Mouse (Mus musculus) ES-Bruce4 (cell line): ENCODE measurements around the gene Nptx1. TPM values are rescaled to one million over a fixed set of nuclear protein-coding genes. Genes with fewer than 3 reads are reported as not detected.
A peak's percentile ranks its signal among the peaks of the same experiment; 100 is the strongest.

ENCODE experiments used
- H3K27ac ChIP-seq: 2 replicates; pipeline ENCODE4 v1.5.1; 2012; ENCODE audit warnings: low read length, inconsistent platforms; ENCODE audit not compliant: insufficient read depth
- H3K27me3 ChIP-seq: 2 replicates; pipeline ENCODE4 v1.6.1; 2012; ENCODE audit warnings: mild to moderate bottlenecking, low read length, inconsistent platforms; ENCODE audit not compliant: control insufficient read depth, poor library complexity, insufficient read depth, severe bottlenecking
- H3K36me3 ChIP-seq: 2 replicates; pipeline ENCODE4 v1.6.1; 2012; ENCODE audit warnings: inconsistent platforms, mild to moderate bottlenecking, low read length, moderate library complexity; ENCODE audit not compliant: control insufficient read depth, poor library complexity, insufficient read depth, severe bottlenecking
- H3K4me1 ChIP-seq: one replicate; pipeline ENCODE4 v1.8.1; 2011; ENCODE audit warnings: low read length; ENCODE audit not compliant: control insufficient read depth, insufficient read depth
- H3K4me3 ChIP-seq: 2 replicates; pipeline ENCODE4 v1.5.1; 2011; ENCODE audit warnings: low read depth, mild to moderate bottlenecking, low read length
- H3K9ac ChIP-seq: 2 replicates; pipeline ENCODE4 v1.6.1; 2012; ENCODE audit warnings: low read depth, mild to moderate bottlenecking, inconsistent platforms; ENCODE audit not compliant: poor library complexity, severe bottlenecking
- H3K9me3 ChIP-seq: replicated peaks from 2 replicates; pipeline ENCODE4 v1.6.1; 2012; ENCODE audit warnings: mild to moderate bottlenecking, low read length, inconsistent platforms; ENCODE audit not compliant: control insufficient read depth, poor library complexity, insufficient read depth, severe bottlenecking
- CTCF ChIP-seq: IDR thresholded peaks from one replicate; pipeline ENCODE4 v1.8.1; 2011; ENCODE audit warnings: low read depth, low read length
- EP300 ChIP-seq: IDR thresholded peaks from 2 replicates; pipeline ENCODE4 v1.6.1; 2011; ENCODE audit warnings: low read depth, low read length; ENCODE audit not compliant: insufficient read depth
- POLR2A ChIP-seq: IDR thresholded peaks from one replicate; pipeline ENCODE4 v1.8.1; 2011; ENCODE audit warnings: low read length; ENCODE audit not compliant: insufficient read depth
- polyA plus RNA-seq: library from polyadenylated mRNA; stranded (reverse); fragments of >200 nt; gene quantifications from 2 replicates; pipeline ENCODE4 v1.2.4, GENCODE M21; 2011; ENCODE audit warnings: low read depth; ENCODE audit not compliant: missing spikeins, insufficient read depth, insufficient read length

Gene Nptx1
- polyA plus RNA-seq, 1 experiment: not detected

DNA sequence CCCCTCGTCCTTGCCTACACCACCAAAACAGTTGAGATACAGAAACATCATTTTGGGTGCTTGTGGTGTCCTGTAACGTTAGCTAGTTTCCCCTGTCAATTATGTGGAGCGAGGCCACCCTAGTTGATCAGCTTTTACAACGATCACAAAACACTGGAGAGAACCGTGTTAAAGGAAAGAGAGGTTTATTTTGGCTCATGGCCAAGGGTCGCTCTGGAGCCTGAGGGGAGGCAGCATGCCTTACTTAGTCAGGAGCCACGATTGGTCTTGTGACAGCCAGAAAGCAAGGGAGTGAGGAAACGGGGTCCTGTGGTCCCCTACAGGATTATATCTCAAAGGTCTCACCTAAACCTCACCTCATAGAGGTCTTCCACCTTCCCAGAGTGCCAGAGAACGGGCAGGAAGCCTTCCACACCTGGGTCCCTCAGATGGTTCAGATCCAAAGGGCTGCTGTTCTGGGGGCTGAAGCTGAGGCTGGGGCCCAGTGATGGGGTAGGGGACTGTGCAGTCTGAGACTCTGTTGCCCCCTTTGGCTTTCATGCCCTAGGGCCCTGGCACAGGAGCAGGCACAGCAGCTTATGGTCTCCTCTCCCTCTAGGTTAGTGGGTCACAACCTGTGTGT, 34.4 kb downstream of the Nptx1 start:
- TF ChIP-seq POLR2A (no peak), EP300 (no peak), CTCF (no peak)
- Histone ChIP-seq H3K36me3 (no peaks in the 10 kb centered on the region), H3K27me3 (no peaks in the 10 kb centered on the region), H3K4me3 (no peak overlapping the region), H3K9me3 (no peaks in the 10 kb centered on the region), H3K27ac (no peak overlapping the region), H3K4me1 (no peaks in the 10 kb centered on the region), H3K9ac (no peak overlapping the region)

DNA sequence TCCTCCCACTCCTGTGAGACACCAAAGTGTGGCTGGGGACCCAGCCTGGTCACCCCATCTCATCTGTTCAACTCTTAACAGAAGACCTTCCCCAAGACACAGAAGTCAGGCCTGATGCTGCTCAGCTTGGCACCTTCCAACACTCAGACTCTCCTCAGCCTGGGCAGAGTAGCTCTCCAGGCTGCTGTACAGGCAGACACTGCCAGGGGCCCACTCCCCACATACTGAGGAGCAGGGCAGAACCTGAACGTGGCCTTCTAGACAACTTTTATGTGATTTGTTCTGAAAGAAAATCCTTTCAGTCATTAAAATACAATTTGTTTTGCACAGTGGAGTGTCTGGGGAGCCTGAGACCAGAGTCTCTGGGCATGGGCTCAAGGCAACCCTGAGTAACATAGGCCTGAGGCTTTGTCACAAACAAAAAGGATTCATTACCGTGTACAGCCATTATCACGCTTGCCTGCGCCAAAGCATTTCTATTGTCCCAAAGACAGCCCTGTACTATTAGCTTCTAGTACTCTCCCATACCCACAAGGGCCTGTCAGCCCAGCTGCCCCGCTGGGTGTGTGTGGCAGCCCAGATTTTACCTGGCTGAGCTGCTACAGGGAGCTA, 38.3 kb downstream of the Nptx1 start:
- TF ChIP-seq CTCF (no peak), EP300 (no peak), POLR2A (no peak)
- Histone ChIP-seq H3K4me1 (no peaks in the 10 kb centered on the region), H3K27ac (no peak overlapping the region), H3K9ac (no peak overlapping the region), H3K27me3 (no peaks in the 10 kb centered on the region), H3K9me3 (no peaks in the 10 kb centered on the region), H3K36me3 (no peaks in the 10 kb centered on the region), H3K4me3 (no peak overlapping the region)

DNA sequence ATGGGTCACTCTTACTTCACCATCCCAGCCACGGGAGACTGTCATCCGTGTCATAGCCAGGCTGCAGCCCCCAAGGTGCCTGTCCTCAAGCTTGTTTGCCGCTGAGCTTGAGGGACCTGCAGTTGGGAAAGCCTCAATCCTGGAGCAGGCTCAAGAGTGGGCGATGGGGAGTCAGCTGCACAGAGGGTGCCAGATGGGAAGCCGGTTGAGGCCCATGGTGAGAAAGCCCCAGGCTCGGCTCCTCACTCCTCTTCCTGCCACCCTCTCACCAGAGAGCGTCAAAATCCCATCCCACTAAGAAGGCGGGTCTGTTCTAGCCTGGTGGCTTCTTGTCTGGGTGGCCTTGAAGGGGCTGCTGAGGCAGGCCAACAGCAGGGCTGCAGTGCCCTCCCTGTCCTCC, 39.8 kb downstream of the Nptx1 start:
- Histone ChIP-seq H3K9ac (no peak overlapping the region), H3K27me3 (no peaks in the 10 kb centered on the region), H3K36me3 (no peaks in the 10 kb centered on the region), H3K4me3 (no peak overlapping the region), H3K9me3 (no peaks in the 10 kb centered on the region), H3K4me1 (no peaks in the 10 kb centered on the region), H3K27ac (no peak overlapping the region)
- no peak for TF ChIP-seq CTCF
- no peak for TF ChIP-seq POLR2A
- TF ChIP-seq EP300: no peak

DNA sequence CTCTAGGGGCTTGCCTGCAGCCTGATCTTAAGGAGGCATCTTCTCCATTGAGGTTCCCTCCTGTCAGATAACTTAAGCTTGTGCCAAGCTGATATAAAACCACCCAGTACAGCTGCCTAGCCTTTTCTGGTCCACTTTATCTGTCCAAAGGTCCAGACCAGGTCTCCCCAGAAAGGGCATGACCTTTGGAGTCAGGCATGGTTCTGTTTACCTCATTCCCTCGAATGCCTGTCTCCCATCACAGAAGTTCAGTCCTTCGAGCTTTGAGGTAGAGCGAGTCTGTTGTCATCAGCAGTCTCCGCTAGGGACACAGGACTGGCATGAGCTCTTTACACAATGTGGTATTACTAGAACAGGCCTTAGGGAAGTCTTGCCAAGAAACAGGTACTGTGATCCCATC, 41.2 kb downstream of the Nptx1 start:
- H3K27me3 ChIP-seq: no peaks in the 10 kb centered on the region
- H3K4me1 ChIP-seq: no peaks in the 10 kb centered on the region
- no peak overlapping the region for H3K4me3 ChIP-seq
- H3K9me3 ChIP-seq: no peaks in the 10 kb centered on the region
- no peak overlapping the region for H3K27ac ChIP-seq
- no peak overlapping the region for H3K9ac ChIP-seq
- TF ChIP-seq CTCF (no peak), EP300 (no peak), POLR2A (no peak)
- no peaks in the 10 kb centered on the region for H3K36me3 ChIP-seq

DNA sequence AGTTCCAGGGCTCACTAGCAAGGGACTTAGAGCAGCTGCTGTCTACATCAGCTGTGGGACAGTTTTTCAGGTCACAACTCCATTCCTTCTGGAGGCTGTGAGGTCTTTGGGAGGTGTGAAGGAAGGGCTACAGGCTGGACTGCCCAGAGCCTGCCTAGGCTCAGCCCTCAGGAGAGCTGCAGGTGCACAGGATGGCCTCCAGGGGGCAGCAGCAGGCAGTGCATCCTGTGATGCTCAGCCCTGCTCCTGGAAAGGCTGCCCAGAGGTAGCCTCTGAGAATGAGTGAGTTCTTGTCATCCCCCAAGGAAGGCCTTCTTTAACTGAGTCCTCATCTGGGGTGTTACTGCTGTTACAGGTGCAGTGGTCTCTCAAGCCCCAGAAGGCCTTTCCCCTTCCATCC, 43.9 kb downstream of the Nptx1 start:
- Histone ChIP-seq H3K36me3 (no peaks in the 10 kb centered on the region), H3K9me3 (no peaks in the 10 kb centered on the region), H3K4me3 (no peak overlapping the region), H3K4me1 (no peaks in the 10 kb centered on the region), H3K27ac (no peak overlapping the region), H3K27me3 (no peaks in the 10 kb centered on the region), H3K9ac (no peak overlapping the region)
- TF ChIP-seq CTCF (peak; percentile 99), POLR2A (no peak), EP300 (no peak)

DNA sequence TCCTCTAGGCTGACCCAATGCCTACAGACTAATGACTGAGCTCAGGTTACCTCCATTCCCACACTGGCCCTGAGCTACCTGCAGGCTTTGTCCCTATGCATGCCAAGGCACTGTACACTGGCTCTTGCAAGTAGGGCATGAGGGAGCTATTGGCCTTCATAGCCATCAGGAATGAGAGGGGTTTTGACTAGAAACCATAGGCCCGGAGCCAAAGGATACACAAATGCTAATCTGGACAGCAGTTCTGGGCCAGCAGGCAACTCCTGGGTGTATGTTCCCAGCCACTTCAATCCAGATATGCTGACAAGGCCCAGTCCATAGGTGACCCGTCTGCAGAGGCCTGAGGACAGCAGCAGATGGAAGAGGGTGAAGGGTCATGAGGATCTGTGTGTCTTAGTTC, 47.5 kb downstream of the Nptx1 start:
- H3K36me3 ChIP-seq: no peaks in the 10 kb centered on the region
- no peak for TF ChIP-seq POLR2A
- TF ChIP-seq EP300: no peak
- TF ChIP-seq CTCF: no peak

More for the DNA sequence above, 47.5 kb downstream of the Nptx1 start:
- H3K4me1 ChIP-seq: no peaks in the 10 kb centered on the region
- no peaks in the 10 kb centered on the region for H3K27me3 ChIP-seq
- H3K9me3 ChIP-seq: no peaks in the 10 kb centered on the region
- H3K4me3 ChIP-seq: no peak overlapping the region
- no peak overlapping the region for H3K27ac ChIP-seq
- no peak overlapping the region for H3K9ac ChIP-seq
